Mouse (Mus musculus): ENCODE measurements around the gene Hist1h2ah. TPM values are rescaled to one million over a fixed set of nuclear protein-coding genes. Genes with fewer than 3 reads are reported as not detected.

The Hist1h2ah gene
- polyA plus RNA-seq, 1 experiment from 2014 or later, result 10.1 TPM

DNA sequence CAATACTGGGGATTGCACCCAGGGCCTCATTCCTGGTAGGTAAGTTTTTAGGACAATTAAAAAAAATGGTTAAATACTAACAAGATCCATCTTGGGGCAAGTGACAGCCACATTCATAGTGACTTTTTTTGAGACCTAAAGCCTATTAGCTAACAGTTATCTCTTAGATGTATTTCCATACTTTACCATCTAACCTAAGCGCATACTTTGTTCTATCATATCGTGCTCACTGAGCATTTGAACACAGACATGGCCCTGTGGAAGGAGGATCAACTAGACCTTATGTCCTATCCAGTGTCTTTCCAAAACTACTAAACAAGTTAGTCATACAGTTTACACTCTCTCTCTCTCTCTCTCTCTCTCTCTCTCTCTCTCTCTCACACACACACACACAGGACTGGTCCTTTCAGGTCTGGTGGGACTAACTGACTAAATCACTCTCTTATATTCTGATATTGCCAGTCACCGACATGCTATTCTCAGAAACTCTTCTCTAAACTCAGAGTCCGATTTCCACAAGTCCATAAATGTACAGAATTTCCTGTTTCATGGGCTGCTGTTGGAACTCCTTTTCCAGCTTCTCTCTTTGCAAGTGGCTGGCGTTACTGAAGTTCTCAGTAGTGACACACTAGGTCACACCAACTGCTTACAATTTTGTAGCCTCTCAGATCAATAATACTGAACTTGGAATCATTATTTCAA, 1.5 kb downstream of the Hist1h2ah start:
- H3K9me3 ChIP-seq (replicated peaks; ENCODE audit: control insufficient read depth, low read length), result no peaks in the 10 kb centered on the region
- peak overlapping the region; percentile 43; the same call in 1 of the 2 replicates for H3K4me3 ChIP-seq (ENCODE audit: low read depth, low read length)
- peak overlapping the region; percentile 82; the same call in 1 of the 2 replicates for H3K27ac ChIP-seq (ENCODE audit: low read depth, low read length)
- no peaks in the 10 kb centered on the region for H3K27me3 ChIP-seq (ENCODE audit: control insufficient read depth, insufficient read depth, low read length)
- peaks cover 2% of the 10 kb centered on the region for H3K4me1 ChIP-seq (ENCODE audit: control insufficient read depth, insufficient read depth, low read length)
- H3K9ac ChIP-seq (ENCODE audit: low read depth, low read length), result peak overlapping the region; percentile 52
- no peaks in the 10 kb centered on the region for H3K36me3 ChIP-seq (ENCODE audit: control insufficient read depth, insufficient read depth, low read length)
- 53% methylated on average over 5 of the region's 5 CpGs for WGBS (ENCODE audit: insufficient replicate concordance)
- H3K4me2 ChIP-seq, result peak overlapping the region; percentile 70
- ATAC-seq (replicated peaks; ENCODE audit: insufficient number of reproducible peaks, low FRiP score, low TSS enrichment), result no peak

DNA sequence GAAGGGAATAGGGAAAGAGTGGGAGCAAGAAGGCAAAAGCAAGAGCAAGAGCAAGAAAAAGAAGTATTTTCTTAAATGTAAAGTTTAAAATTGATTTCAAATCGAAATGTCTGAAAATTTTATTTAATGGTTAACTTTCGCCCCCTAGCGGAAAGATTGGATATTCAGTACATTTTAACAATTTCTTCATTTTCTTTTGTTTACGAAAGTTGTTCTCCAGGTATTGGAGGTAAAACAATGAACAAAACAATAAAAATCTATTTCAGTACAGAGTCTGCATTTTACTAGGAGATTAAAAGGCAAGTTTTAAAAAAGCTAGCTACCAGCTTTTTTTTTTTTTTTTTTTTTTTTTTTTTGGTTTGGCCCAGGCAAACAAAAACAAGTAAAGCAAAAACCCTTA, 4.9 kb downstream of the Hist1h2ah start:
- 19% methylated on average over 4 of the region's 4 CpGs for WGBS (ENCODE audit: insufficient replicate concordance)
- no peak overlapping the region for H3K9ac ChIP-seq (ENCODE audit: low read depth, low read length)
- ATAC-seq (replicated peaks; ENCODE audit: insufficient number of reproducible peaks, low FRiP score, low TSS enrichment), result no peak
- no peaks in the 10 kb centered on the region for H3K36me3 ChIP-seq (ENCODE audit: control insufficient read depth, insufficient read depth, low read length)
- no peaks in the 10 kb centered on the region for H3K9me3 ChIP-seq (replicated peaks; ENCODE audit: control insufficient read depth, low read length)
- H3K4me1 ChIP-seq (ENCODE audit: control insufficient read depth, insufficient read depth, low read length), result no peaks in the 10 kb centered on the region; the same call in 1 of the 2 replicates
- no peak overlapping the region for H3K4me3 ChIP-seq (ENCODE audit: low read depth, low read length)
- H3K4me2 ChIP-seq, result no peak overlapping the region
- H3K27me3 ChIP-seq (ENCODE audit: control insufficient read depth, insufficient read depth, low read length), result no peaks in the 10 kb centered on the region
- H3K27ac ChIP-seq (ENCODE audit: low read depth, low read length), result no peak overlapping the region

DNA sequence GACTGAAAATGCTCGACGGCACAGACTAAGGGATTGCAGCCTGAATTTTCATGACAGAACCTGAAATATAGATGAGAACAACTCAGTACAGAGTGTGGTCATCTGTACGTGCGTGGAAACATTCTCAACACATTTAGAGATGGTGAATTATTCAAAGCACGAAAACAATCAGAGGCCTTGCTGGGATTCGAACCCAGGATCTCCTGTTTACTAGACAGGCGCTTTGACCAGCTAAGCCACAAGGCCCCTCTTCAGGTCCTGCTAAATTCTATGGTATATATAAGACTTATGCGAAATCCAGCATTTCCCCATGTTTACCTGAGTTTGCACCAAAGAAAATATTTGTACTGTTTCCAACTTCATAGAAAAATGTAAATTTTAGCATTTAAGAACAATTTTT, 5.4 kb downstream of the Hist1h2ah start:
- Histone ChIP-seq H3K4me3 (ENCODE audit: low read depth, low read length) (no peak overlapping the region), H3K4me2 (peak overlapping the region; percentile 55; the same call in 1 of the 2 replicates), H3K36me3 (ENCODE audit: control insufficient read depth, insufficient read depth, low read length) (no peaks in the 10 kb centered on the region), H3K9me3 (replicated peaks; ENCODE audit: control insufficient read depth, low read length) (no peaks in the 10 kb centered on the region), H3K27me3 (ENCODE audit: control insufficient read depth, insufficient read depth, low read length) (no peaks in the 10 kb centered on the region), H3K27ac (ENCODE audit: low read depth, low read length) (no peak overlapping the region), H3K9ac (ENCODE audit: low read depth, low read length) (no peak overlapping the region), H3K4me1 (ENCODE audit: control insufficient read depth, insufficient read depth, low read length) (no peaks in the 10 kb centered on the region; the same call in 1 of the 2 replicates)
- 30% methylated on average over 8 of the region's 8 CpGs for WGBS (ENCODE audit: insufficient replicate concordance)
- no peak for ATAC-seq (replicated peaks; ENCODE audit: insufficient number of reproducible peaks, low FRiP score, low TSS enrichment)

DNA sequence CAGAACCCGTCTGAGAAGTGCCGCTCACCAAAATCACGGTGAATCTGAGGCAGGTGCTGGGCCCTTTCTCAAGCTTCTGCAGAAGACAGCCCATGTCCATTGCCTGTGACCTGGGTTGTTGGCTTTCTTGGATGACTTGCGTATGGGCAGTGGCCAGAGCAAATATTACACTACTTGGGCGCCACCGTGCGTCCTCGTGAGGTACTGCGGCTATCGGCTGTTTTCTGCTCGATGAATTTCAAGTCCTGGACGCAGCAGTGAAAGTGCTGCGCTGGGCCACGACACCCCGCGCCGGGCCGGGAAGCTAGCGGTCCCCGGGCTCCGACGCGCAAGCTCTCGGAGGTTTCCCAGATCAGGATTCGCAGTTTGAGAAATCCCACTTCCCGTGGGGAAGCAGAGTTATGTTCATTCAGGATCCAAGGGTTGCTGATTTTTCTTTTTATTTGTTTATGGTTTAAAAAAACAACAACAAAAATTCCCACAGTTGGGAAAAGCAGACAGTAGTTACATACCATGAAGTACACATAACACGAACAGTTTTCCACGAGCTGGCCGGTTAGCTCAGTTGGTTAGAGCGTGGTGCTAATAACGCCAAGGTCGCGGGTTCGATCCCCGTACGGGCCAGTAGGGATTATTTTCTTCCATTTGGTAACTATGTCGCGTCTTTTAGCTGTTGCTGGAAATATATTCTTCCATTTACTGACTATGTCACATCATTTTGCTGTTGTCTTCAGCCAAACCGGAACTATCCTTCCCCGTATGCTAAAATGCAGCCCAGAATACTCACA, 6.5 kb downstream of the Hist1h2ah start:
- peak overlapping the region; percentile 46 for H3K27ac ChIP-seq (ENCODE audit: low read depth, low read length)
- H3K4me3 ChIP-seq (ENCODE audit: low read depth, low read length), result peak overlapping the region; percentile 44
- peak overlapping the region; percentile 55 for H3K4me2 ChIP-seq
- no peaks in the 10 kb centered on the region for H3K27me3 ChIP-seq (ENCODE audit: control insufficient read depth, insufficient read depth, low read length)
- no peaks in the 10 kb centered on the region; the same call in 1 of the 2 replicates for H3K4me1 ChIP-seq (ENCODE audit: control insufficient read depth, insufficient read depth, low read length)
- peak overlapping the region; percentile 62 for H3K9ac ChIP-seq (ENCODE audit: low read depth, low read length)
- H3K36me3 ChIP-seq (ENCODE audit: control insufficient read depth, insufficient read depth, low read length), result no peaks in the 10 kb centered on the region
- H3K9me3 ChIP-seq (replicated peaks; ENCODE audit: control insufficient read depth, low read length), result no peaks in the 10 kb centered on the region
- peak; percentile 76 for ATAC-seq (replicated peaks; ENCODE audit: insufficient number of reproducible peaks, low FRiP score, low TSS enrichment)
- WGBS (ENCODE audit: insufficient replicate concordance), result under 1% methylated on average over 40 of the region's 40 CpGs

DNA sequence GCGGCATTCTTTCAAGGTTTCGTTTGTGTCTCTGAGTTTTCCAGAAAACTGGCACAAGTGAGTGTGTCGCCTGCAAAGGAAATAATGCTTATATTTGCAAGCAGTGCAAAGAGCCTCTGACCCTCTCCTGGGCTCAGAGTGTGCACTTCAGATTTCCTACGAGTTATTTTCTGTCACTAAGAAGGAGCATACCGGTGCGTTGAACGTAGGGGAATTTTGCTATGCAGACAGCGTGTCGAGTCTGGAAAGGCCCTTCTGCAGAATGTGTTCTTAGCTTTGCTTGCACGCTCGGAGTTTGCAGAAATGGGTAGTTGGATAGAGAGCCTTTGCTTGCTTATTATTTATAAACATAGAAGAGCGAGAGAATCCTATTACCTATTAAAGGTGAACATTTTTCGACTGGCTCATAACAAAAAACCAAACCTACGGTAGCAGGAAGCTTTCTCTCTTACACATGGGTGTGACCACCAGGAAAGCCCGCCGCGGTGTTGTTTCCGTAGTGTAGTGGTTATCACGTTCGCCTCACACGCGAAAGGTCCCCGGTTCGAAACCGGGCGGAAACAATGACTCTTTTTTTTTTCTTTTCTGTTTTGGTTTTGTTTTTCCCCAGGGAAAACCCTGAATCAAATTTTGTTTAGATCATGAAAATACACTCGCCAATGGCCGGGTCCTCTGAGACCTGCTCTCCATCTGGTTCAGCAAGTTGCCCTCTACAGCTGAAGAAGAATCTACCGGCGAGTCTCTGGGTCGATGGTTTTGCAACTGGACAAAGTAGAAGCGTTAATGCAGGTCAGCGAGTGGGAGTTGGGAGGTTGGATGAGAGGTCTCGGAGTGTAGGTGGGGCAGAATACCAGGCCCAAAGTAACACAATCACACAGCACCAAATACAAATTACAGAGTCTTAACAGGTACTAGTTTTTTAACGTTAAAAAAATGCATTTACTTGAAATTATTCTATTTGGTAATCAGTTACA, 9.0 kb downstream of the Hist1h2ah start:
- Histone ChIP-seq H3K27ac (ENCODE audit: low read depth, low read length) (no peak overlapping the region), H3K36me3 (ENCODE audit: control insufficient read depth, insufficient read depth, low read length) (no peaks in the 10 kb centered on the region), H3K27me3 (ENCODE audit: control insufficient read depth, insufficient read depth, low read length) (no peaks in the 10 kb centered on the region), H3K4me3 (ENCODE audit: low read depth, low read length) (peak overlapping the region; percentile 67), H3K4me2 (peak overlapping the region; percentile 63), H3K9ac (ENCODE audit: low read depth, low read length) (peak overlapping the region; percentile 77), H3K9me3 (replicated peaks; ENCODE audit: control insufficient read depth, low read length) (no peaks in the 10 kb centered on the region), H3K4me1 (ENCODE audit: control insufficient read depth, insufficient read depth, low read length) (no peaks in the 10 kb centered on the region; the same call in 1 of the 2 replicates)
- ATAC-seq (replicated peaks; ENCODE audit: insufficient number of reproducible peaks, low FRiP score, low TSS enrichment), result no peak
- WGBS (ENCODE audit: insufficient replicate concordance), result 2% methylated on average over 35 of the region's 35 CpGs

DNA sequence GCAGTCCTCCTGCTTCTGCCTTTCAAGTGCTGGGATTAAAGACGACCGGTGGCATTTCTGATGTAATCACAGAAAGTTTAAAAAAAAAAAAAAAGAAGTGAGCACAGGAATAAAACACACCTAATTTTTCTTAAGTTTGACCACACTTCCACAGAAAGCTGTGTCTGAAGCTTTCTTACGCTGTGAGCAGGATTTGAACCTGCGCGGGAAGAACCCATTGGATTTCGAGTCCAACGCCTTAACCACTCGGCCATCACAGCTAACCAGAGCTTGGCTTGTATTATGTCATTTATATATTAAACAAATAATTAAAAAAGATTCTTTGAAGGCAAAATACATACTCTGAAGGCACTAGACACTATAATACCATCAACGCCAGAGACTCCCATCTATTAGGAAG, 13.1 kb downstream of the Hist1h2ah start:
- Histone ChIP-seq H3K9ac (ENCODE audit: low read depth, low read length) (peak overlapping the region; percentile 69), H3K27me3 (ENCODE audit: control insufficient read depth, insufficient read depth, low read length) (no peaks in the 10 kb centered on the region; the same call in 1 of the 2 replicates), H3K27ac (ENCODE audit: low read depth, low read length) (0 out of 2 replicates have a peak overlapping the region, but pooled peaks have one; percentile 7)

DNA sequence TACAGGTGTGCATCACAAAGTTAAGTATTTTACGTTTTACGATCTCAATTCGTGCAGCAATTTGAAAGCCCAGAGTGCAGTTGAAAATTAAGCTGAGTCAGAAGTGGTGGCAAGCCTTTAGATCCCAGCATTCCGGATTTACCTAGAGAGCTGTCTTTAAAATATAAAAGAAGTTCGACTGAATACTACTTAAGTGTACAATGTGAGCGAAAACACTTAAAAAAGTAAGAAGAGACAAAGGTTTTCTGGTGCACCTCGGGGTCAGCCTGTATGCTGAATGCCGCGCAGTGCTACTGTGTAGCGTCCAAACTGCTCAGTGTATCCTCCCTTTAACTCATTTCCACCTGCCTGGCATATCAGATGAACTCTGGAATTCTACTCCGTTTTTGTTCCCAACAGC, 13.8 kb downstream of the Hist1h2ah start:
- no peaks in the 10 kb centered on the region for H3K36me3 ChIP-seq (ENCODE audit: control insufficient read depth, insufficient read depth, low read length)
- H3K9ac ChIP-seq (ENCODE audit: low read depth, low read length), result peak overlapping the region; percentile 69
- H3K4me3 ChIP-seq (ENCODE audit: low read depth, low read length), result peak overlapping the region; percentile 61
- under 1% methylated on average over 11 of the region's 11 CpGs for WGBS (ENCODE audit: insufficient replicate concordance)
- peak overlapping the region; percentile 72 for H3K4me2 ChIP-seq
- no peaks in the 10 kb centered on the region; the same call in 1 of the 2 replicates for H3K27me3 ChIP-seq (ENCODE audit: control insufficient read depth, insufficient read depth, low read length)
- 0 out of 2 replicates have a peak overlapping the region, but pooled peaks have one; percentile 7 for H3K27ac ChIP-seq (ENCODE audit: low read depth, low read length)
- 0 out of 2 replicates have a peak, but pooled peaks cover 2% of the 10 kb centered on the region for H3K4me1 ChIP-seq (ENCODE audit: control insufficient read depth, insufficient read depth, low read length)
- ATAC-seq (replicated peaks; ENCODE audit: insufficient number of reproducible peaks, low FRiP score, low TSS enrichment), result no peak
- H3K9me3 ChIP-seq (replicated peaks; ENCODE audit: control insufficient read depth, low read length), result no peaks in the 10 kb centered on the region

More for the DNA sequence above, 13.1 kb downstream of the Hist1h2ah start:
- Histone ChIP-seq H3K4me1 (ENCODE audit: control insufficient read depth, insufficient read depth, low read length) (0 out of 2 replicates have a peak, but pooled peaks cover 2% of the 10 kb centered on the region), H3K36me3 (ENCODE audit: control insufficient read depth, insufficient read depth, low read length) (no peaks in the 10 kb centered on the region), H3K4me3 (ENCODE audit: low read depth, low read length) (peak overlapping the region; percentile 61), H3K9me3 (replicated peaks; ENCODE audit: control insufficient read depth, low read length) (no peaks in the 10 kb centered on the region), H3K4me2 (peak overlapping the region; percentile 72)
- WGBS (ENCODE audit: insufficient replicate concordance), result under 1% methylated on average over 9 of the region's 9 CpGs
- peak; percentile 69; the same call in 1 of the 2 replicates for ATAC-seq (replicated peaks; ENCODE audit: insufficient number of reproducible peaks, low FRiP score, low TSS enrichment)

Measured in heart, embryonic 11.5 days (tissue).